In genomic region chr1:118633415-118633980, GRCm38 (mm10) we compare ENCODE assay signal across 21 mouse cellular contexts. TPM values are rescaled to one million over a fixed set of nuclear protein-coding genes. Genes with fewer than 3 reads are reported as not detected.
DNase-seq lines count a peak whose midpoint lies in the region; ATAC-seq and TF ChIP-seq lines count a peak whose summit lies in the region.
"Had no signal": no experiment of that assay in that cellular context is flagged by ENCODE, and none has a peak within 500 bp of the region (broad histone marks: within the 10 kb centered on the region; RNA-seq: fewer than 3 reads in every experiment).

No protein-coding gene starts in this region.

- DNase-seq in kidney, adult 2 months: peak; percentile 15
- DNase-seq in R1 (ENCODE audit: low read depth, low spot score): peak; percentile 83
- no peak for DNase-seq in adrenal gland, adult (ENCODE audit: inconsistent age in 2 of 2, low spot score in 1 of 2)
- DNase-seq: adrenal gland, postnatal 10 days; cerebellum, adult 11-12 months; cerebellum, adult 9-10 months; cerebellum, postnatal 25 days; gastrocnemius, postnatal 14 days; heart, adult 2 months had no signal

- H3K27ac ChIP-seq in kidney, adult 2 months (ENCODE audit: insufficient read depth, low read depth, low read length): peak overlapping the region; percentile 28; the same call in 1 of the 2 replicates
- H3K27ac ChIP-seq in kidney, embryonic 16.5 days (ENCODE audit: low read length): no peak overlapping the region
- H3K27ac ChIP-seq: embryonic facial prominence, embryonic 13.5 days; forebrain, embryonic 12.5 days; heart, adult 2 months; hindbrain, embryonic 15.5 days had no signal

- no peaks in the 10 kb centered on the region for H3K27me3 ChIP-seq in kidney, adult 2 months (replicated peaks; ENCODE audit: control insufficient read depth, insufficient read depth, low read length)
- H3K27me3 ChIP-seq in kidney, embryonic 16.5 days (ENCODE audit: insufficient read depth, low read length): 0 out of 2 replicates have a peak, but pooled peaks cover 5% of the 10 kb centered on the region
- H3K27me3 ChIP-seq: heart, embryonic 12.5 days had no signal

- H3K9me3 ChIP-seq in kidney, embryonic 16.5 days (ENCODE audit: low read length): no peaks in the 10 kb centered on the region
- H3K9me3 ChIP-seq: embryonic facial prominence, embryonic 13.5 days; forebrain, embryonic 12.5 days; G1E; heart, embryonic 12.5 days; hindbrain, embryonic 15.5 days had no signal

- peaks cover 10% of the 10 kb centered on the region; the same call in 1 of the 2 replicates for H3K4me1 ChIP-seq in kidney, adult 2 months (ENCODE audit: control insufficient read depth, insufficient read depth, low read length)
- no peaks in the 10 kb centered on the region for H3K4me1 ChIP-seq in kidney, embryonic 16.5 days (ENCODE audit: insufficient read depth, low read length)
- H3K4me1 ChIP-seq: heart, embryonic 12.5 days had no signal

- no peak for ATAC-seq in kidney, embryonic 16.5 days (ENCODE audit: low FRiP score, low TSS enrichment)
- 0 out of 2 replicates have a peak, but pooled peaks have one; percentile 29 for ATAC-seq in megakaryocyte progenitor cell, adult 5-6 weeks (replicated peaks; ENCODE audit: poor library complexity)
- no peak for ATAC-seq in frontal cortex, adult (ENCODE audit: low TSS enrichment)
- ATAC-seq in activated CD4-positive, CD25-positive, alpha-beta regulatory T cell, adult 4 months: no peak
- ATAC-seq: forebrain, embryonic 16.5 days; inflammation-experienced regulatory T-cells, adult 6 months; intestine, postnatal 0 days had no signal

- peaks cover under 1% of the 10 kb centered on the region; the same call in 1 of the 2 replicates for H3K36me3 ChIP-seq in kidney, adult 2 months (ENCODE audit: control insufficient read depth, insufficient read depth, low read length)
- peaks cover 2% of the 10 kb centered on the region; the same call in 1 of the 2 replicates for H3K36me3 ChIP-seq in kidney, embryonic 16.5 days (ENCODE audit: insufficient read depth, low read length)
- H3K36me3 ChIP-seq: embryonic facial prominence, embryonic 13.5 days; forebrain, embryonic 12.5 days; G1E; heart, embryonic 12.5 days; hindbrain, embryonic 15.5 days had no signal

- TF ChIP-seq POLR2A in kidney, adult 2 months (IDR thresholded peaks at IDR 0.05; ENCODE audit: low read depth, low read length): no peak

- H3K9ac ChIP-seq in kidney, embryonic 16.5 days (replicated peaks; ENCODE audit: low read length): no peak overlapping the region
- H3K9ac ChIP-seq: embryonic facial prominence, embryonic 13.5 days; forebrain, embryonic 12.5 days; heart, embryonic 12.5 days; hindbrain, embryonic 15.5 days had no signal

- H3K4me2 ChIP-seq in kidney, embryonic 16.5 days (replicated peaks; ENCODE audit: low read depth, low read length): no peak overlapping the region
- H3K4me2 ChIP-seq: embryonic facial prominence, embryonic 13.5 days; forebrain, embryonic 12.5 days; heart, embryonic 12.5 days; hindbrain, embryonic 15.5 days had no signal

- H3K4me3 ChIP-seq in kidney, adult 2 months (ENCODE audit: insufficient read depth, low read depth, low read length): no peak overlapping the region
- no peak overlapping the region for H3K4me3 ChIP-seq in kidney, embryonic 16.5 days (ENCODE audit: low read length)
- H3K4me3 ChIP-seq: embryonic facial prominence, embryonic 13.5 days; forebrain, embryonic 12.5 days; heart, adult 2 months; heart, embryonic 12.5 days; hindbrain, embryonic 15.5 days had no signal

- TF ChIP-seq CTCF in kidney, adult 2 months (conservative IDR thresholded peaks at IDR 0.05; ENCODE audit: insufficient read depth, insufficient read length, low read depth, low read length): no peak

- 51% methylated on average over 4 of the region's 4 CpGs for WGBS in kidney, adult 2 months
- 80% methylated on average over 4 of the region's 4 CpGs for WGBS in kidney, embryonic 16.5 days

RNA-seq across cellular contexts. Expression of gene Tfcp2l1, which starts 5.8 kb away (rescaled TPM):
- 70.5 and 77.3 TPM in 2 replicates for polyA plus RNA-seq in kidney, adult 2 months (2012; rRNA removed)
- polyA plus RNA-seq in kidney, embryonic 16.5 days (2015; fragmentation: Nextera tagmentation; extraction: Ambion mirVana): 32.2 and 34.8 TPM in 2 replicates
- total RNA-seq in megakaryocyte progenitor cell, adult 5-6 weeks (2015): 0.10 TPM in 1 of 2 replicates, not detected in the other
- 0.10 TPM in 1 of 2 replicates, not detected in the other for total RNA-seq in megakaryocyte progenitor cell, adult 5-6 weeks (2017)
- under 1 TPM in 1 of 2 experiments, not detected in 1; 0.05 TPM for polyA plus RNA-seq in activated CD4-positive, CD25-positive, alpha-beta regulatory T cell, adult 4 months (2017; shearing (Covaris generic))
- polyA plus RNA-seq: G1E had no signal

Comparison
In these comparisons a context has a peak if more than half of its experiments do, and no peak if none do; other contexts are left out.
1. DNase-seq: peak in kidney, adult 2 months (single experiment) and R1 (single experiment); none in adrenal gland, adult (0 of 2).
2. RNA of gene Tfcp2l1, which starts 5.8 kb away (polyA plus RNA-seq): 70.5 to 77.3 TPM in kidney, adult 2 months and 32.2 to 34.8 TPM in kidney, embryonic 16.5 days; 0.05 TPM in activated CD4-positive, CD25-positive, alpha-beta regulatory T cell, adult 4 months; every median in the first group is over 10 times any median in the second.